Mouse (Mus musculus): Measurements from ENCODE around the gene Pknox1.

DNA sequence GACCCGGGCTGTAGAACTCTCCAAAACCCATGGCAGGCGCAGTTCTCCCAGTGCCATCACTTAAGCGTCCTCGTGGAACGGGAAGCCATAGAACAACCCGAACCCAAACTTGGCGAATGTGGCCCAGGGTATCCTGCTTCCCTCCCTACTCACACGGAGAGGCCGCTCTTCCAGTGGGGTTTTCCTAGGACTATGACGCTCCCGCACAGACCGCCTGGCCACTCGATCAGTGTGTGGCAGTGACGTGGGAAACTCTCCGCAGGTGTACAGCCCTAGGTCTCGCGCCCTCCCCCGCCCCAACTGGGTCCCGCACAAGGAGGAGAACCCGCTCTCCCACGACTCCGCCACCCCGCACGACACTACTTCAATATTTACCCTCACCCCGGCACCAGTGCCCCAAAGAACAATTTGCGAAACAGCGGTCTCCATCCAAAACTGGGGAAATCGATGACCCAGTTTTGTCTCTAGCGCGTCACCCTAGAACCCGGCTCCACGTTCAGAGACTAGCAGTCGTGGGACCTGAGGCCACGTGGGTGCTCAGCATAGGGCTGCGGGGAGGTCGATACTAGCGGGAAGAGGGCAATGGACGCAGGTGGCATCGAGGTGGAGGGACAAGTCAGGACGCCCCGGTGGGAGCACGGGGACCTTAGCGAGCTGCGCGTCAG, 71.9 kb downstream of the Pknox1 start:
- TF ChIP-seq CTCF (IDR thresholded peaks at IDR 0.05; ENCODE audit: extremely low read depth, insufficient read length, insufficient replicate concordance, low read depth, low read length) (no peak), POLR2A (IDR thresholded peaks at IDR 0.05; ENCODE audit: low read depth, low read length) (no peak)
